Mouse (Mus musculus) bone marrow, adult 2 months (tissue): ENCODE measurements around the gene Fam178b.

Experiments
- CTCF ChIP-seq: fragments of 200-500 bp; IDR thresholded peaks from 2 replicates; pipeline ENCODE4 v1.5.1; 2011; ENCODE audit warnings: low read length, control low read depth; ENCODE audit not compliant: control insufficient read depth, insufficient read depth
- POLR2A ChIP-seq: fragments of 200-500 bp; IDR thresholded peaks from 2 replicates; pipeline ENCODE4 v1.6.1; 2011; ENCODE audit warnings: low read depth, mild to moderate bottlenecking, control low read depth, low read length, borderline replicate concordance; ENCODE audit not compliant: control insufficient read depth

GRCm38 (mm10) chr1:36530962-36531361 is 152.0 kb downstream of the Fam178b start:
- TF ChIP-seq CTCF = no peak
- no peak for TF ChIP-seq POLR2A
